Mouse (Mus musculus): ENCODE data around the gene Rab27a. TPM values are rescaled to one million over a fixed set of nuclear protein-coding genes. Genes with fewer than 3 reads are reported as not detected.
A peak's percentile ranks its signal among the peaks of the same experiment; 100 is the strongest.

Rab27a gene
- total RNA-seq (2021) = 1 to 10 TPM; 5.1 to 6.9 TPM
- long read RNA-seq, experiment 1, partial matches to known transcripts = 0 of 3 reads
- long read RNA-seq, experiment 1, other reads (novel, unspliced or antisense) = 1 of 3 reads
- long read RNA-seq, experiment 2, partial matches to known transcripts = 0 of 2 reads
- long read RNA-seq, experiment 2, other reads (novel, unspliced or antisense) = 1 of 2 reads

DNA sequence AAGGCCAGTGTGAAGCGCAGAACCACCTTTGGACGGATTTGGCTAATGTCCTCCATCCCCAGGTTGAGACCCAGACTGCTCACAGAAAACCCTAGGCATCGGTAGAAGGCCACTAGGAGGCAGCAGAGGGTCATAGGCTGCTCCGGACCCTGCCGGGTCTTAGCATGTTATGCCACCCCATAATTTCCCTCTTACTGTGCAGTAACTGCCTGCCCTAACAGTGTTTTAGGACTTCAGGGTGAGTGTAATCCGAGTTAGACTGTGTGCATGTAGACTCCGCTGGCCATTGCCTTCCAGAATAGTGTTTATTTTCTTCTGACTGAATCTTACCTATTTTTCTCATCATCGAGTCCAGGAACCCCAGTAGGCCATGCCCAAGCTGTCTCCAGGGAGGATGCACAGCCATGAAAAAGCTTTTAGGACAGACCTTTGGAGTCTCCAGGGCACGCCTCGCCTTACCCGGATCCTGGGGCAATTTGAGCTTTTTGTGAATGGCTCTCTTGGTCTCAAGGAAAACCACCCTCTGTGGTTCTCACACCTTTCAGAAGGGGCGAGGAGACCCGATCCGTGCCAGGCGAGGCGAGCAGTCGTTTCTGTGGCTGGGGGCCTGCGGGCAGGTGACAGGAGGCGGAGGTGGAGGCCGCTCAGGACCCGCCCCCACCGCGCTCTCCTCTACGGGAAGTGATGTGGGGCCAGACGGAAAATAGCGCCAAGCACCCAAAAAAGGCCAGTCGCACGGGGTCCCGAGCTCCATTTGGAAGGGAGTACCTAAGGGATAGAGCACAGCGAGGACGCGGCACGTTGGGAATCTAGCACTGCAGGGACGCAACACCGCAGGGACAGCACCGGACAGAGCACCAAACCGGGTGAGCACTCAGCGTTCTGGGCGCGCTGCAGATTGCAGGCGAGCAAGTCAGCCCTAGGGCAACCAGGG lies at the start of gene Rab27a:
Gene Rab27a, plus strand, starts transcription at position 709 of the 934 bp plus-strand sequence.
- peak; percentile 85 to 91 for DNase-seq

DNA sequence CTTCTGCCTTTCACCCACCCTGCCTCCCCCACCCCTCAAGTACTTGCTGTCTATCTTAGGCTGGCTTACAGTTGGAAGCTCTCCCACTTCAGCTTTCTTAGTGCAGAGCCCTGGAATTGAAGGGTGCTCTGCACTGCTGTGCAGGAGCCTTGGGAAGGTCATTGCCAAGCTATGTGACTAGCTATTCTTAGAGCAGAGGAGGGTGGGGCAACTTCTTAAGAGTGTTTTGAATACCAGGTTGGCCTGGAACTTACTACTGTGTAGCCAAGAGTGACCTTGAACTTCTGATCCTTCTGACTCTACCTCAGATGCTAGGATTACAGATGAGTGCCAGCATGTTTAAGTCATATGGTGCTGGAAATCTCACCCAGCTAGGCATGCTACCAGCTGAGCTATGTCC lies 48.5 kb upstream of the Rab27a start:
- no peak for DNase-seq

DNA sequence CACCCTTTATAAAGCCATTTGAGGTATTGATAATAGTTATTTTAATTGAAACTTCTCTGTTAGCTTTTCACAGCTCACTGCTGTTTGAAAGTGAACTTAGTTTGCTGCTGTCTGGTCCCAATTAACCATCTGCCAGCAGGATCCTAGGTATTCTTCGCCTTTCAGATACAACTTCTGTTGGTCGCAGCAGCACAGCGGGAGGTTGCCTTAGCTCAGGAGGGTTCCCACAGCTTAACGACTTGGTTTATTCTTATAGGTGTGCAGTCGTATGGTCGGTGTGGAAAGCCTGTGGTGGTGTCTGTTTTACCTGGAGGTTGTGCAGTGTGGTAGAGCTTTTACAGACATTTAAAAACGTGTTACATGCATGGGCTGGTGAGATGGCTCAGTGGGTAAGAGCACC lies 47.8 kb upstream of the Rab27a start:
- no peak for DNase-seq

DNA sequence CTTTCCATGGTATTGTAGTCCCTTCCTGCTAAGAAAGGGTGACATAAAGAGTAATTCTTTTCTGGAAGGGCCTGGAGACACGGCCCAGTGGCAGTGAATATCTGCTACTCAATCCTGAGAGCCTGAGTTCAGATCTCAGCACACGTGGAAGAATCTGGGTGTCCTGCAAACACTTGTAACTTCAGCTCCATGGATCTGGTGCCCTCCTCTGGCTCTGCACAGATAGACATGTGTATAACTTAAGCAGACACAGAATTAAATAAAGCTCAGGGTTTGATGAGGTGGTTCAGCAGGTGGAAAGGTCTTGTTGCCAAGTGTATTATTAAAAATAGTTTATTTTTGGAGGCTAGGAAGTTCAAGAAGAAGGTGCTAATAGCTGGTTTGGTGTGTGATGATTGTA lies 44.2 kb upstream of the Rab27a start:
- DNase-seq = no peak

DNA sequence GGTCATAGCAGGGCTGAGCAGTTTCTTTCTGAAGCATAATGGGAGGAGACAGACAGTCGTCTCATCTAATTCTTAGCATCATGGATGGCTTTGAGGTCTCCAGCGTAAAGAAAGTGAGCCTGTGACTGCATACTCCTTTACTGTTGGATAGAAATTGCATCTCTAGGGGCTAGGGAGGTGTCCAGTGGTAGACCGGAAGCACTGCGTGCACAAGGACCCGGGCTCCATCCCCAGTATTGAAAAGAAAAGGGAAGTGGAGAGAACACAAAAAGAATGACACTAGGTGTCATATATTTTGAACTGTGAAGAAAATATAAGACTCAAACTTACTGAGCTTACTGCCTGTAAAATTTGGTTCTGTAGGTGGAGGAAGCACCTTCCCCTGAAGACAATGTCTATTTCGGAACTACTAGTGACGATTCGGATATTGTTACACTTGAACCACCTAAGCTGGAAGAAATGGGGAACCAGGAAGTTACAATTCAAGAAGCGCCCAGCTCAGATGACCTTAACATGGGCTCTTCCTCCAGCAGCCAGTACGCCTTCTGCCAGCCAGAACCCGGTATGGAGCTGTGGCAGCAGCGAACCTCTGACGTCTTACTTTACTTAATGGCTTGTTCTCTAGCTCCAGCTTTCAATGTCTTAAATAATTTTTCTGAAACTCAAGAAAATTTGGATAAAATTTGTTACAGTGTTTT lies 43.2 kb upstream of the Rab27a start:
- no peak for DNase-seq

DNA sequence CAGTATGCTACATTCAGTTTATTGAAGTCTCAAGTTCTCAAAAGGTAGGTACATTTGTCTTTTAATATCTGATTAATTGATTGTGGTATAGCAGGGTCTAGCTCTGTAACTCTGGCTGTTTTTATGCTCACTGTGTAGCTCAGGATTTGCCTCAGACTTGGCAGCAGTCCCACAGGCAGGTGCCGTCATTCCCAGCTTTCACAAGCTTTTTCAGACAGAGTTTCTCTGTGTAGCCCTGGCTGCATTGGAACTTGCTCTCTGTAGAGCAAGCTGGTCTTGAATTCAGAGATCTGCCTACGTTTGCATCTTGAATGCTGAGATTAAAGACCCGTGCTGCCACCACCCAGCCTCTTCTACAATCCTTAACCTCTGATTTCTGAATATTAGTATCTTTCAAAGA lies 42.5 kb upstream of the Rab27a start:
- no peak for DNase-seq

DNA sequence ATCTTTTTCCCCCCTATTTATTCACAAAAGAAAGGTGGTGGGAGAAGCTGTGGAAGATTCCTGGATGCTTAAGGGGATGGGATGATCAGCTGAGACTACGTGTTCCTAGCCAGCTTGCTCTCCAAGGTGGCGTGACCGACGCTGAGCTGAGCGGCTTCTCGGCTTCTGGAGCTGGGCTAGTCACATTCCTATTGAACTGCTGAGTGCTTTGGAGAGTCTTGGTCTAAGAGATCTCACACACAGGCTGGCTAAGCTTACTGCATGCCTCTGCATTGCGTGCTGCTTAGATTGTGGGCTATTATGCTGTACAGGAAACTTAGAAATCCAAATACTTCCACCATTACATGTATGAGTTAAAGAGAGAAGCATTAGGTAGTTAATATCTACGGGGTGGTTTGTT lies 40.6 kb upstream of the Rab27a start:
- no peak for DNase-seq

DNA sequence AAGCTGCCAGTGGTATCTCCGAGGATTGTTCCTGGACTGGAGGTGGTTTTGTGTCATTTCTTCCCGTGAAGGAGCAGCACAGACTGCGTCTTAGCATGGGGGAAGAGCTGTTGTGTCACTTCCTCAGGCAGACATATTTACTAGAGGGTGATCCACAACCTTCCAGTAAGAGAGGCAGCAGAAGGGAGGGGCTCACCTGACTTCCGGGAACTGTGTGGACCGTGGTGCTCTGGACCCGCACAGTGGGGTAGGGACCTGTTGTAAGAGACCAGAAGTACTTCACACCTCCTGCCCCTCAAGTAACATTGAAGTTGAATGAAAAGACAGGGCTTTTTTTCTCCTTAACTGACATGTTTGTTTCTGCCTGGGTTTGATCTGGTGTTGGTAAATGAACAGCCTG lies 39.5 kb upstream of the Rab27a start:
- DNase-seq = no peak

DNA sequence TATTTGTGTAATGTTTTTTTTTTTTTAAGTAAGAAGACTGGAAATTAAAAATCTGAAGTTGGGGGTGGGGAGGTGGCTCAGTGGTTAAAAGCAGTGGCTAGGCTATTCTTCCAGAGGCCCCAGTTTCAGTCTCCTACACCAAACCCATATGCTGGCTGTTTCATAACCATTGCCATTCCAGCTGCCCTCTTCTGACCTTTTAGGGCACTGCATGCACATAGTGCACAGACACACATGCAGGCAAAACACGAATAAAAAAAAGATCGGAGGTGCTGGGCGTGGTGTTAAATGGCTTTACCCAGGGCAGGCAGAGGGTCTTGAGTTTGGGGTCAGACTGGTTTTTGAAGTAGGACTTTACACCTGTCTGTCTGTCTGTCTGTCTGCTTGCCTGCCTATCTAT lies 38.5 kb upstream of the Rab27a start:
- DNase-seq = no peak

DNA sequence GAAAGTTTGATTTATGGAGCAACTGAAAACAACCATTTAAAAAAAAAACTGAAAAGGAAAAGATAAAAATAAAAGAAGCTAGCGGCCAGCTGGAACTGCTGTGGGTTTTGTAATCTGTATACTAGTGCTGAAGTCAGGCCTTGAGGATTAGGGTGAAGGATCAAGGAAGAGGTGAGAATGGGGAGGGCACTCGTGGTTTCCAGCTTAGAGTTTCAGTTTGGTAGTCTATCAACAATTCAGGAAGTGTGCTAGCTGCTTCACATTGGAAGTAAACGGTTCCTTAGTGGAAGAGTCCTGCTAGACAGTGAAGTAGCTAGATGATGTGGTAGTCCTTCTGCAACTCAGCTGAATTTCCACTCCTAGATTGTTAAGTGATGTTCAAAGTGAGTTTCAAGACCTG lies 36.3 kb upstream of the Rab27a start:
- no peak for DNase-seq

DNA sequence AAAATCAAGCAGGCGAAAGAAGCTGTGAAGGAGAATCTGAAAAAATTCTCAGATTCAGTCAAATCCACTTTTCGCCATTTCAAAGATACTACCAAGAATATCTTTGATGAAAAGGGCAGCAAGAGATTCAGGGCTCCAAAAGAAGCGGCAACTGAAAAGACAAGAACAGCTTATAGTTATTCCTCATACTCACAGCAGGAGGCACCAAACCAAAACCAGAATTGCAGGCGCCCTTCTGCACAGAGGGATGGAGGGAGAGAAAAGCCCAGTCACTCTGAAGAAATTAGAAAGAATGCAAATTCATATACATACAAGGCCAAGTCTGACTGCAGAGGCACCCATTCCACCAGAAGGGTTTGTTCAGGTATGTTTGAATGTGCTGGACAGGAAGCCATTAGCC lies 32.0 kb upstream of the Rab27a start:
- DNase-seq = no peak

DNA sequence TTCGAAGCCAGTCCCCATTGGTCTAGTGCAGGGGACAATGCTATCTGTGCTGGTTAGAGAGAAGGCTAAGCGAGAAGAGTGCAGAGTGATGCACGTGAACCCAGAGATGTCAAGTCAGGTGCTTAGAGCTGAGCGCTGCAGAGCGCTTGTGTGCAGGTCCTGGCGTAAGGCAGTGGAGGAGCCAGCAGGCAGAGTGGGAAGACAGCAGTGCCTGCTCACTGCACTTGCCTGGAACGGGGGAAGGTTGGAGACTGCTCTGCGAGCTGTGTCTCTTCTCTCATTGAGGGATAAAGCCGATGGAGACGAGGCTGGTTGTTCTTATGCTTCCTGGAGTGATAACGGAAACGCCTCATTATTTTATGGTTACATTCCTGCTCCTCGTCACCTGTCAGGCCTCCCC lies 29.9 kb upstream of the Rab27a start:
- DNase-seq = no peak

DNA sequence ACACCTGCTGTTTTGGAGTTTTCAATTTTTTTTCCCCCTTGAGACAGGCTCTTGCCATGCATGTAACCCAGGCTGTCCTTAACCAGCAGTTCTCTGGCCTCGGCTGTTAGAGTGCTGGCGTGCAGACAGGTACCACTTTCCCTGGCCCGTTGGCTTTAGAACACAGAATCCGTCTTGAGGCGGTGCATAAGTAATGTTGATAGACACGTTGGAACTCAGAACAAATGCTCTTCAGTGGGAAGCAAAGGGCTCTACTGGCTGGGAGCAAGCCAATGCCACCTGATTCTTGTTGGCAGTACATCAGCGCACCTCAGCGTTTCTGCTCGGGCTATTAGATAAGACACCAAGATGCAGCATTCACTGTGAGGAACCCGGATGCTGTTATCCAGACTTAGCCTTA lies 24.8 kb upstream of the Rab27a start:
- DNase-seq = no peak

DNA sequence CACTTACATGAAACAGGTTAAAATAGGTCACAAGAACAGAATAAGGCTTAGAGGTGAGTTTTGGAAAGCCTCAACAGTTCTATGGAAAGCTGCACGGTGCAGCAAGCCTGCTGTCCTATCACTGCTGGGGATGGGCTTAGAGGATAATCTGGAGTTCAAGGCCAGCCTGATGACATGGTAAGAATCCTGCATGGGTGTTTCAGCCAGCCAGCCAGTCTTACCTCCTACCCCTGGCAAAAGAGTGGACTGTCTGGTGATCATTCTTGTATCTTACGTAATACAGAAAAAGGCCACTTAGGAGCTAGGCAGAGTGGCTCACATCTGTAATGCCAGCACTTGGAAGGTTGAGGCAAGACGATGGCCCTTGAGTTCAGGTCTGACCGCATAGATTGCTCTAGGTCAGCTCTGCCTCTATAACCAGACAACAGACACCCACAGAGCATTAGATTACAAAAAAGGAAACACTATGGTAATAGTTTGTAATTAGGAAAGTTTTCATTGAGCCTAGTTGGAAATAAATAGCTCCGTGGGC lies 24.0 kb upstream of the Rab27a start:
- no peak for DNase-seq

DNA sequence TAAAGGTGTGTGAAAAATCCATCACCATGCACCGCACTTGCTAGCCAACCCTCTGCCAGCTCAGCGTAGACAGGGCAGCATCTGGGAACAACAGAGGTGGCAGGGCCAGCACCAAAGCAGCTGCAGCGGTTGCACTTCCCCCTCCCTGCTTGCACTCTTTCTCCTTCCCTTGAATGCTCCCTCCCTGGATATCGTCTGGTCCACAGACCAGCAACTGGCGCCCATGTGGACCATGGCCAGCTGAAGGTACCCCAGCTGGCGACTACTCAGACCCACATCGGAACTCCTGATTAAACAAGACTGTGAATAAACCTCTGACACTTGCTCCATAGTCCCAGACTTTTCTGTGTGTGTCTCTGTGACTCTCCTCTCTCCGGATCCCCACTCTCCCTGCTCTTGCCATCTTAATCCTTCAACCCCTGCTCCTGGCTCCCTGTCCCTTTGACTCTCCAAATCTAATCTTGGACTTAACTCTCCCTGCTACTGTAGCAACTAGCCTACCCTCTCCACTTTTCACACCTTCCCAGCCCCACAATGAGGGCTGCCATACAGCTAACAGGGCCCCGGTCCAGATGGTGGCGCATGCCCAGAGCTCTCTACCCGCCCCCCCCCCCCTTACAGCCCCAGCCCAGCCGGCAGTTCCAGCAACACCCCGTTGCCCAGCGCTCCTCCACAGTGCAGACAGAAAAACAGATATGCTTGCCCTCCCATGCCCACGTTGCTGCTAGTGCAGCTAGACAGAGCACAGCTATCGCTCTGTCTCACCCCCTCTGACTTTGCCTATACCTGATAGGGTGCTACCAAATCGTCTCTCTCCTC lies 18.6 kb upstream of the Rab27a start:
- DNase-seq = peak in 1 of 2 experiments; percentile 12

DNA sequence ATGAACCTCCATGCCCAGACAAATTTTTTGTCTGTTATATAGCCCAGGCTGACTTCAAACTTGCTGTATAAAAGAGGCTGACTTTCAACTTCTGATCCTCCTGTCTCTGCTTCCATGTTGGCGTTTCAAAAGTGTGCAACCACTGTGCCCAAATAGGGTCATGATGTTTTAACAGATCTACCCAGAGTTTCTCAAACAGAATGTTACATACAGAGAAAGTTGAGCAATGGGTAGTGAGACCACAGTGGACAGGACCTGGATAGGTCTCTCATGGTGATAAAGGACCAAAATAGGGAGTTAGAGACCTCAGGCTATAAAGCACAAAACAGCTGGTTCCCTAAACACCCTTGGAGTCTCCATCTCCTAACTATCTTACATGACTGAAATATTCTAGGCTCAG lies 14.2 kb upstream of the Rab27a start:
- DNase-seq = no peak

DNA sequence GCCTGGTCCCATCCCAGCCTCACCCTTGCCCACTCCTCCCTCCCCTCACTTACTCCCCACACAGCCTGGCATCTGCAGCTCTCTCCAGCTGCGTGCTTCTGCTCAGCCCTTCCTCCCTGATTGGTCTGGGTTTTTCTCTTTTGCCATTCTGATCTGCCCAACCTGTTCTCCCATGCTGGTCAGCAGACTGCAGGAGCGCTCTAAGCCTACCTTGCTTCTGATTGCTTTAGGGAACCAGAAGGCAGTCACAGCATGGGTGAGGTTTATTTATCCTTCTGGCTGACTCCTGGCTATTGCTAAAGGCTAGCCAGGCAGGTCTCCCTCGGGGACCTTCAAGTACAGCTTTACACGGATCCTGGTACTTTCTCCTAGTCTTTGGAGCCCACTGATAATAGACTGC lies 13.2 kb upstream of the Rab27a start:
- DNase-seq = no peak

DNA sequence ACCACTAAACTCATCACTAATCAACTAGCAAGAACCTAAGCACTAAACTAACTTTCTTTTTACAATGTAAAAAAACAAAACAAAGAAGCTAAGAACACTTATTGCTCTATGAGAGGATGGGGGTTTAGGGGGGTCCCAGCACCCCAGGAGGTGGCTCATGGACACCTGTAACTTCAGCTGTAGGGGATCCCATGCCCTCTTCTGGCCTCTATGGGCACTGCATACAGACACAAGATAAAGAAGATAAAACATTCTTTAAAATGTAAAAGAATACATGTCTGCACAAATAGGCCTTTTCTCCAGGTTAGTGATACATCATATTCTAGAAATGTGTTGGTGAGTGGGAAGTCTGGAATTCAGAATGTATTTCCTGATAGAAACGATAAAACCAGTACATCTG lies 11.2 kb upstream of the Rab27a start:
- no peak for DNase-seq

DNA sequence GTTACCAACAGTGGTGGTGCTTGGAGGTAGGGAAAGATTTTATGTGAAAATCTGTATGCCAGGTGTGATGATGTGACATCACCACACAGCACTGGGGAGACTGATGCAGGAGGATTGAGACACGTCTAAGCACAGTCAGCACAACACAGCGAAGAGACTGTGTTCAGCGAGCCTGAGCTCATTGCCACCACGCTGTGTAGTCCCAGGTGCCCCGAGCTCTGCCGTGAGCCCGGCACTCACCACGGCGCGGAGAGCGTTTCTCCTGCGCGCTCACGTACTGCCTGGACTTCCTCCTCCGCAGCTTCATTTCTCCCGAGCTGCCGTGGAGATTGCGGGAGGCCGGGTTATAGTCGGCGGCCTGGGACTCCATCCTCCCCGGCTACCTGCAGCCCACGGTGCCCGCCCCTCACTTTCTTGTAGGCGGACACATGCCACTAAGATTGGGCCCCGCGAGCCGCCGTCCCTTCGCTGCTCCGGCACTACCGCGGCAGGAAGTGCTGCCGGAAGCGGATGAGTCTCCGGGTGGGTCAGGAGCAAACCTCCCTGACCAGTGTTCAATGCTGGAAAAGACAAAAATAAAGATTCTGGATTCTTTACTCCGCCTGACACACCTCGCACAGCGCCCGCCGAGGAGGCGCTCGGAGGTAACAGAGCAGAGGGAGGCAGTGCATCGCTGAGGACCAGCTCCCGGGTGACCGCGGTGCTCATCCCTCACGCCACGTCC lies 5.3 kb upstream of the Rab27a start:
- peak; percentile 95 for DNase-seq

DNA sequence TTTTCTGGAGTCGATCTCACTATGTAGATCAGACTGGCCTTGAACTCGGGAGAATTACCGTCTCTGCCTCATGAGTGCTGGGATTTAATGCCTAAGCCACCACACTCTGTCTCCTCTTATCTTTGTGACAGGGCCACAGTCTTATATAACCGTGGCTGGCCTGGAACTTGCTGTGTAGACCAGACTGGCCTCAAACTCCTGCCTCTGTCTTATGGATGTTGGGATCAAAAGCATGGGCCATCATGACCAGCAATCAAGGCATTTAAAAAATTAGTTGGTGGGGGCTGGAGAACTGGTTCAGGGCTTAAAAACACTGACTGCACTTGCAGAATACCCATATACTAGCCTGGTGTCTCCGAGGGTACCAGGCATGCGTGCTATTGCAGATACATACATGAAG lies 4.6 kb upstream of the Rab27a start, which contains the start of gene Pigb:
Gene Pigb, minus strand, starts transcription at position 299 of the 400 bp plus-strand sequence.
- DNase-seq = no peak

DNA sequence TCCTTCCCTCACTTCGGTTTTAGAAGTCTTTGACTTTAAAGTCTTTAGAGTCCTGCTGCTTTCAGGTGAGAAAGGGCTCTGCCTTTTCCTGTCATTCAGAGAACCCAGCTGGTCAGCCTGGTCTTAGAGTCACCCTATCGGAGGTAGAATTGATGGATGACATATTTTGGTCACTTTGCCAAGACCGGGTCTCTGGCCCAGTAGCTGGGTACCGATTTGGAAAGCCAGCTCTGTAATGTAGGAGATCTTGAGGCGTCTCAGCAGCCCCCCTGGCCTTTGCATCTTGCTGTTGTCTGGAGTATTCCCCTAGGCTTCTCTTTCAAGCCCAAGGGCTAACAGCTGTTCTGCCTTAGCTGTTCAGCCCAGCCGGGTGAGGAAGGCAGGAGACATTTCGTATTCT lies 550 bp downstream of the Rab27a start:
- DNase-seq = peak in 1 of 2 experiments; percentile 23
